Mouse (Mus musculus) ZHBTc4 (cell line): ENCODE measurements around the gene Cln5.

ENCODE experiments used
- DNase-seq: peaks from one replicate; pipeline ENCODE4 v3.0.0-alpha.2; 2011; ENCODE audit warnings: low read depth, low spot score

Cln5 gene

GRCm38 (mm10) chr14:103112606-103113363 lies 42.8 kb downstream of the Cln5 start:
- DNase-seq = no peak

GRCm38 (mm10) chr14:103114994-103115670 lies 45.1 kb downstream of the Cln5 start:
- peak; percentile 91 for DNase-seq

GRCm38 (mm10) chr14:103125756-103126155 lies 55.7 kb downstream of the Cln5 start:
- DNase-seq = peak; percentile 63
